Mouse (Mus musculus) erythroblast, embryonic 14.5 days (primary cell): ENCODE data around the gene Uevld. TPM values are rescaled to one million over a fixed set of nuclear protein-coding genes. Genes with fewer than 3 reads are reported as not detected.
"Not testable (repeated sequence)": the region's sequence is repeated elsewhere in the genome, so short reads cannot be mapped to it uniquely, and the experiment has no call there.

Source experiments
- H3K27me3 ChIP-seq: 2 replicates; pipeline ENCODE4 v1.6.1; 2012; ENCODE audit warnings: inconsistent platforms; ENCODE audit not compliant: control insufficient read depth
- H3K36me3 ChIP-seq: 2 replicates; pipeline ENCODE4 v1.6.1; 2012; ENCODE audit warnings: mild to moderate bottlenecking, inconsistent platforms; ENCODE audit not compliant: control insufficient read depth
- H3K4me1 ChIP-seq: 2 replicates; pipeline ENCODE4 v1.6.1; 2012; ENCODE audit warnings: inconsistent platforms; ENCODE audit not compliant: control insufficient read depth
- H3K4me3 ChIP-seq: replicated peaks from 2 replicates; pipeline ENCODE3; 2012; ENCODE audit warnings: moderate library complexity, mild to moderate bottlenecking, inconsistent platforms
- H3K9me3 ChIP-seq: 2 replicates; pipeline ENCODE4 v1.6.1; 2012; ENCODE audit warnings: low read length, inconsistent platforms, mixed read lengths; ENCODE audit not compliant: control insufficient read depth
- GATA1 ChIP-seq: IDR thresholded peaks from 2 replicates; pipeline ENCODE4 v1.6.1; 2012; ENCODE audit warnings: low read length, inconsistent platforms, mixed read lengths
- TAL1 ChIP-seq: IDR thresholded peaks from 3 replicates; pipeline ENCODE4 v1.6.1; 2012; ENCODE audit warnings: low read length, inconsistent platforms, mixed read lengths
- polyA plus RNA-seq: library from polyadenylated mRNA; stranded (reverse); fragments of >175 nt; gene quantifications from 2 replicates; pipeline ENCODE4 v1.2.3, GENCODE M21; 2012

The Uevld gene
- polyA plus RNA-seq, 1 experiment = 0.03 TPM

DNA sequence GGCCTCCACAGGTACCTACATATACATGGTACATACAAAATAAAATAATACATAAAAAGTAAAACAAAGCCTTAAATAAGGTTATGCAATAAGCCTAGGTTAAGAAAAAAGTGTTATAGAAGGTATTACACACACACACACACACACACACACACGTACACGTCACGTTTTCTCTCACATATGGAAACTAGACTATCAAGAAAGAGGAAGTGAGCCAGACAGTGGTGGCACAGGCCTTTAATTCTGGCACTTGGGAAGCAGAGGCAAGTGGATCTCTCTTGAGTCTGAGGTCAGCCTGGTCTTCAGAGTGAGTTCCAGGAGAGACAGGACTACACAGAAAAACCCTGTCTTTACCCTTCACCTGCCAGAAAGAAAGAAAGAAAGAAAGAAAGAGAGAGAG lies 62.8 kb downstream of the Uevld start:
- no peaks in the 10 kb centered on the region for H3K9me3 ChIP-seq
- no peaks in the 10 kb centered on the region for H3K27me3 ChIP-seq
- peaks cover 84% of the 10 kb centered on the region for H3K36me3 ChIP-seq
- TF ChIP-seq TAL1 = no peak
- no peak for TF ChIP-seq GATA1
- no peak overlapping the region for H3K4me3 ChIP-seq
- H3K4me1 ChIP-seq = no peaks in the 10 kb centered on the region

DNA sequence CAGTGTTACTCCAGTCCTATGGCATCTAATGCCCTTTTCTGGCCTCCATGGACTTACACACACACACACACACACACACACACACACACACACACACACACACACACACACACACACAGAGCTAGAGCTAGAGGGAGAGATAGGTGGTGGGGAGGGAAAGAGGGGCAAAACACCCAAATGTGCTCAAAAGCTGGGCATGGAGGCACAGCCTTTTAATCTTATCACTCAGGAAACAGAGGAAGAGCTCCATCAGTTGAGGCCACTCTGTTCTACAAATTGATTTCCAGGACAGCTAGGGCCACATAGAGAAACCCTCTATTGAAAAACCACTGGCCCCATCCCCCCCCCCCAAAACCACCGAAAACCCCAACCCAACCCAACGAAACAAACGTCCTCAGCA lies 75.0 kb downstream of the Uevld start:
- no peak for TF ChIP-seq TAL1
- no peak for TF ChIP-seq GATA1
- Histone ChIP-seq H3K27me3 (no peaks in the 10 kb centered on the region), H3K4me1 (peaks cover 10% of the 10 kb centered on the region), H3K4me3 (no peak overlapping the region), H3K36me3 (peaks cover 37% of the 10 kb centered on the region), H3K9me3 (no peaks in the 10 kb centered on the region)

DNA sequence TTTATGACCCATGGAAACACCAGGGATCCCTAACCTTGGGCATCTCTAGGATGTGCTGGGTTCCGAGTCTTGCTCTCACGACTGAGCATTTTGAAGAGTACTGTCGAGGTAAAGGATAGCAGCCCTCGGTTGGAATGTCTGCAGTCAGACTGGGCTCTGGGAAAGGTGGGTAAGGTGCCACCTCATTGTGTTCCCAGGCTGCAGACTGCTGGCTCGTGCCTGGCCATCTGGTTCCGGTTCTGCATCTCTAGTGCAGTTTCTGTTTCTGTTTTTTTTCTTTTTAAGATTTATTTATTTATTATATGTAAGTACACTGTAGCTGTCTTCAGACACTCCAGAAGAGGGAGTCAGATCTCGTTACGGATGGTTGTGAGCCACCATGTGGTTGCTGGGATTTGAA lies 76.4 kb downstream of the Uevld start:
- Histone ChIP-seq H3K36me3 (peaks cover 24% of the 10 kb centered on the region), H3K4me1 (peaks cover 12% of the 10 kb centered on the region)
- H3K4me3 ChIP-seq, H3K9me3 ChIP-seq, H3K27me3 ChIP-seq: not testable (repeated sequence)

DNA sequence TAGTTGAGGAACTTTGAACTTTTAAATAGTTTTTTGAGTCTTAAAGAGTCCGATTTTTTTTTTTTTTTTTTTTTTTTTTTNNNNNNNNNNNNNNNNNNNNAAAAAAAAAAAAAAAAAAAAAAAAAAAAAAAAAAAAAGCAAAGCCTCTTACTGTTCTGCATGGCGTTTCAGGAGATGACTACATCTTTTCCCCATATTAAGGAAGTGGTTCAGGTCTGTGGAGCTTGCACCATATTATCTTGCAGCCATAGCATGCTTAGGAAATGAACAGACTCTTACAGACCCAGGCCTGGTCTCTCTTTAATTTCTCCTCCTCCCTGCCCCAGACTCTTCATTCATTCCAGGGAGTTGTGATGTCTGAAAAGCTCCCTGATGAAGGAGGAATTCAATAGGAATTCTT lies 77.3 kb downstream of the Uevld start:
- Histone ChIP-seq H3K36me3 (peaks cover 15% of the 10 kb centered on the region), H3K27me3 (no peaks in the 10 kb centered on the region), H3K9me3 (no peaks in the 10 kb centered on the region), H3K4me1 (peaks cover 12% of the 10 kb centered on the region), H3K4me3 (no peak overlapping the region)
- TF ChIP-seq GATA1 (no peak), TAL1 (no peak)

DNA sequence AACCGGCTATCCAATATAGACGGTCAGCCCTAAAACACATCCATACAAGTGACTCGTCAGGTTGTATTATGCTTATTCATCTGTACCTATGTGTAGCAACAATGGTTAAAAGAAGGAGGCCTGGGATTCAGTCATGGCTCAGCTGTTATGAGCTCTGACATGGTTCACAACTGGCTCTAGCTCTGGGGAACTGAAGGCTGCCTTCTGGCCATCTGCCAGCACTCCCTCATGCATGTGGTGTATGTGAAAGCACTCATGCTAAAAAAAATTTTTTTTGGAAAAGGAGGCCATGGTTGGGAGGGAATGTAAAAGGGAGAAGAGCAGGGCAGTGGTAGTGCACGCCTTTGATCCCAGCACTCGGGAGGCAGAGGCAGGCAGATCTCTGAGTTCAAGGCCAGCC lies 78.5 kb downstream of the Uevld start:
- H3K27me3 ChIP-seq = no peaks in the 10 kb centered on the region
- H3K9me3 ChIP-seq = no peaks in the 10 kb centered on the region
- TF ChIP-seq GATA1 = no peak
- no peak for TF ChIP-seq TAL1
- no peak overlapping the region for H3K4me3 ChIP-seq
- peaks cover 5% of the 10 kb centered on the region for H3K36me3 ChIP-seq
- H3K4me1 ChIP-seq = peaks cover 12% of the 10 kb centered on the region

DNA sequence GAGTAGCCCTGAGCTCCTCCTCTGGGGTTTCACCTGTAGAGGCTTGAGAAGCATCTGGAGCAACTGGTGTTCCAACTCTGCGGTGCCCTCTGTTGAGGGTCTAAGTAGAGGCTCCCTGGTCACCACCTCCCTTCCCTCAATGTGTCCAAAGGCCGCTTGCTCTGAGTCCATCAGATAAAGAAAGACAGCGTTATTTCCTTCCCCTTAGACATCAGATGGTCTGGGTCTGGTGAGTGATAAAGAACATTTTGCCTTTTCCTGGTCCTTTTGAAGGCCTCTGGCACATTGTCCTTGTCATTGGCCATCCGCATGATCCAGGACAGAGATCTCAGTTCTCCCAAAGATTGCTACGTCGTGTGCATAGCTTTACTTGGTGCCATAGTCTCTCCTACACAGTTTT lies 81.1 kb downstream of the Uevld start:
- no peaks in the 10 kb centered on the region for H3K36me3 ChIP-seq
- H3K9me3 ChIP-seq = no peaks in the 10 kb centered on the region
- H3K4me3 ChIP-seq = no peak overlapping the region
- H3K27me3 ChIP-seq = no peaks in the 10 kb centered on the region
- TF ChIP-seq TAL1 = no peak
- TF ChIP-seq GATA1 = no peak
- H3K4me1 ChIP-seq = peaks cover 1% of the 10 kb centered on the region; the same call in 1 of the 2 replicates

DNA sequence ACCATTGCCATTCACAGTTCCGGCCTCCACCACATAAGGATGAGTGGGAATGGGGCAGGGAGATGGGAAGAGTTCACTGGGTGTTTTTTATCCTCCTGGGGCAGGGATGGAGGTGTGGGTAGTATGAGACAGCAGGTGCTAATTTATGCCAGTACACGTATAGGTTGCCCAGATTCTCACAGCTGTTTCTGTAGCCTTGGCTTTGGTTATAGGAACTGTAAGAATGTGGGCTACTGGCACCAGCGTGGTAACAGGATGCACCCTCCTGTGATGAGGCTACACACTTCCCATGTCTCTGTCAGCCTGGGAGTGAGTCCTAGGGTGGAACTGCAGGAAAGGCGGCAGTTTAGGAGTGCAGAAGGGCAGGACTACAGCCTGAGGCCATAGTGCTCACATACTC lies 81.5 kb downstream of the Uevld start:
- H3K4me1 ChIP-seq = peaks cover 1% of the 10 kb centered on the region; the same call in 1 of the 2 replicates
- H3K4me3 ChIP-seq = no peak overlapping the region
- no peaks in the 10 kb centered on the region for H3K27me3 ChIP-seq
- no peak for TF ChIP-seq TAL1
- TF ChIP-seq GATA1 = no peak
- H3K36me3 ChIP-seq = no peaks in the 10 kb centered on the region
- H3K9me3 ChIP-seq = no peaks in the 10 kb centered on the region

Other genes starting within 250 kb of the Uevld start
- gene Saal1, start 247.8 kb downstream of the Uevld start, polyA plus RNA-seq = 0.28 and 0.44 TPM in 2 replicates
- gene Saa3, start 242.8 kb downstream of the Uevld start, polyA plus RNA-seq = not detected in 2 replicates
- not detected in 2 replicates for gene Saa4, start 225.9 kb downstream of the Uevld start, polyA plus RNA-seq
- not detected in 2 replicates for gene Saa1, start 215.5 kb downstream of the Uevld start, polyA plus RNA-seq
- not detected in 2 replicates for gene Saa2, start 206.7 kb downstream of the Uevld start, polyA plus RNA-seq
- 0.09 TPM in 2 replicates for gene Hps5, start 162.5 kb downstream of the Uevld start, polyA plus RNA-seq
- 0.99 and 1.7 TPM in 2 replicates for gene Gtf2h1, start 162.4 kb downstream of the Uevld start, polyA plus RNA-seq
- gene Ldha, start 117.1 kb downstream of the Uevld start, polyA plus RNA-seq = 12.0 and 18.0 TPM in 2 replicates
- gene Ldhc, start 97.3 kb downstream of the Uevld start, polyA plus RNA-seq = 0.04 TPM in 1 of 2 replicates, not detected in the other
- gene Tsg101, start 38.6 kb downstream of the Uevld start, polyA plus RNA-seq = 3.8 and 4.1 TPM in 2 replicates
- not detected in 2 replicates for gene Gm9999, start 25.1 kb upstream of the Uevld start, polyA plus RNA-seq
- gene Spty2d1, start 49.9 kb upstream of the Uevld start, polyA plus RNA-seq = 0.48 and 0.60 TPM in 2 replicates
- gene Tmem86a, start 92.1 kb upstream of the Uevld start, polyA plus RNA-seq = 0.24 and 0.28 TPM in 2 replicates
- not detected in 2 replicates for gene Ptpn5, start 175.2 kb upstream of the Uevld start, polyA plus RNA-seq
- not detected in 2 replicates for gene Mrgpra6, start 246.4 kb upstream of the Uevld start, polyA plus RNA-seq